8 mouse cellular contexts compared by ENCODE assay signal in the genomic region with DNA sequence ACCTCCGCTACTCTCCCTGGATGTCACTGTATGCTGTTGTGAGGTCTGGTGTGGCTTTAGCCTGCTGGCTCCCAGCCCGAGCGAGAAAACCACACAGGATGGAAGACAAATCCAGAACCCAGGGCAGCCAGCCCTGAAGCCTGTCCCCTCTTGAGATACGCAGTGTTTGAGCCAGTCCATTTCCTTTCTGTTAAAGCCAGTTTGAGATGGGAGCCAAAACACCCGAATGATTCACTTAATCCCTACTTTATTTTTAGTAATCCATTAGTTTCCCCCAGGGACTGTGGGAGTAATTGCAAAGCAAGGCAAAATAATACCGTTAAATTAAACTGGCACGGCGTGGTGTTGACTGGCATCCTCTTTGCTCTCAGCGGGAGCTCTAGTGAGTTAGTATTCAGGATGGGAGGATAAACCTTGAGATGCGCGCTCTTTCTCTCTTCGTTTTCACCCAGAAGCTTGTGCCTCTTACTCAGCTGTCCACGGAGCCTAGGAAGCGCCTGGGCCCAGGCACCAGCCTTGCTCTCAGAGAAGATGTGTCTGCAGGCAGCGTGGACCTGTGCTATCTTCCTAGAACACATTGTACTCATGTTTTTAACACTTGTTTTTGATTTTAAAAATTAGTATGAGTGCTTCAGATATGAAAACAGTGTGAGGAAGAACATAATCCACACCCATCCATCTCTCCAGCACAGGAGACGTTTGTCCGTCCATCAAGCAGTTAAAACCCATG.
DNase-seq lines count a peak whose midpoint lies in the region.

No protein-coding gene starts in this region.

- DNase-seq in left cerebral cortex, postnatal 4 days, result peak; percentile 72
- DNase-seq in left cerebral cortex, adult 8-10 months (ENCODE audit: low spot score in 2 of 2), result no peak
- DNase-seq in cerebellum, adult 8-10 months, result peak; percentile 62
- peak; percentile 41 to 45 for DNase-seq in gastrocnemius, postnatal 36 days
- DNase-seq in layer of hippocampus, postnatal 14 days (ENCODE audit: low spot score in 2 of 2), result peak; percentile 29 to 66
- no peak for DNase-seq in embryo, embryonic 10 days (ENCODE audit: low spot score)
- DNase-seq in c-Kit-positive CD71-positive TER-119-positive erythroid progenitor cells, embryonic 14.5 days (ENCODE audit: low spot score), result no peak
- DNase-seq in urinary bladder, postnatal 14 days (ENCODE audit: low spot score), result no peak

- intact Hi-C loops in left cerebral cortex, postnatal 4 days (cut with DNase I), result no loop called here
- intact Hi-C loops in gastrocnemius, postnatal 36 days (cut with DNase I), result no loop called here

Comparison
In these comparisons a context has a peak if more than half of its experiments do, and no peak if none do; other contexts are left out.
1. DNase-seq: peak in left cerebral cortex, postnatal 4 days (single experiment), cerebellum, adult 8-10 months (single experiment), gastrocnemius, postnatal 36 days (2 of 2) and layer of hippocampus, postnatal 14 days (2 of 2); none in left cerebral cortex, adult 8-10 months (0 of 2), embryo, embryonic 10 days (single experiment), c-Kit-positive CD71-positive TER-119-positive erythroid progenitor cells, embryonic 14.5 days (single experiment) and urinary bladder, postnatal 14 days (single experiment).